Mouse (Mus musculus) NIH3T3 (cell line): ENCODE measurements around the gene Gusb.

Source experiments
- DNase-seq: peaks from one replicate; pipeline ENCODE4 v3.0.0-alpha.2; 2012; ENCODE audit warnings: low read depth

The Gusb gene

DNA sequence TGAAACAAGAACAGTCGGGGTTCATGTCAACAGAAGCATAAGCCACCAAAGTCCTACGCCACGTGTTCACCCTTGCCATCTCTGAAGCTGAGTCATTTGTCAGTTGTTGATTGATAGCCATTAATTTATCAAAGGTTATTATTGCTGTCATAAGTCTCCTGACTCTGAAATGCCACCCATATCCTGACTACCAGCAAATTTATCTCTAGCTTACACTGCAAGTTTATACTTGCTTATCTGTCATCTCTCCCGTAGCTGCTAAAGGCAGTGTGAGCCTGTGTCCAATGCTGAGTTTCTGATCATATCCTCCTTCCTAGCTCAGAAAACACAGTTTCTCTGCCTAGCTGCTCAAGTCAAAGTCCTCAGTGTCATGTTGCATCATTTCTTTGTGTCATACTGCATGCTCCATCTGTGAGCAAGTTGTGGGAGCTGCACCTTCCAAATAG, 28.0 kb downstream of the Gusb start:
- no peak for DNase-seq

GRCm38 (mm10) chr5:129974354-129974753, 28.5 kb downstream of the Gusb start:
- no peak for DNase-seq

DNA sequence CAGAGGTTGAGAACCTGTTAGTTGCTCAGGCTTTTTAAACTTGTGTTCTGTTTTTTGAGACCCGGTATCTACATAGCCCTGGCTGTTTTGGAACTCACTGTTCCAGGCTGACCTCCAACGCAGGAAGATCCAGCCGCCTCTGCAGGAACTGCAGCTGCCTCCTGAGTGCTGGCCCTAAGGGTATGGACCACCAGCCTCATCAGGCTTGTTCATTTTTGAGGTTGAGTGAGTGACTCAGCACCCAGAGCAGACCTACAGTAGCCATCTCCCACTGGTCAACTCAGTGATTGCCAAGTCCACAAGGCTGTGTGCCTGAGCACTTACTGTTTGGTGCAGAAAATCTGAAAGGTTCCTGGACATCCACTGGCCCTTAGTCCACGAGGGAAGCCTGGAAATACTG, 31.4 kb downstream of the Gusb start:
- DNase-seq, result peak; percentile 43

GRCm38 (mm10) chr5:129968417-129968816, 34.4 kb downstream of the Gusb start:
- DNase-seq, result no peak

DNA sequence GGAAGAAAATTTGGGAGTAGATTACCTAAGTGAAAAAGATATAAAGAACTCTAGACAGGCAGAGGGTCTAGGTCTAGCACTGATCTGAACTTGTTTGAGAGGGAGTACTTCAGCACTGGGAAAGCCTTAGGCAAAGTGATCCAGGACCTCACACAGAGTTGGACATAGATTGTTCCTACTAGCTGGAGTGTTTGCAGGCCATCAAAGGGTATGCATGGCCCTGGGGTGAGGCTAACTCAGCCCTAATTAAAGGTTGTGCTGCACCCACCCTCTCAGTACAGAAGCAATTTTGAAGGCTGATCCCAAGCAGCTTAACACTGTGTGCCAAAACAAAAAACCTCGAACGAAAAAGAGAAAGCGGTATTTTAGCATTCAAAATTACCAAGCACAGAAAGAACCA, 36.4 kb downstream of the Gusb start:
- DNase-seq, result no peak

GRCm38 (mm10) chr5:129963224-129963623, 39.6 kb downstream of the Gusb start:
- DNase-seq, result no peak

- no peak for DNase-seq
Measured at GRCm38 (mm10) chr5:129955792-129956191, 47.1 kb downstream of the Gusb start.

DNA sequence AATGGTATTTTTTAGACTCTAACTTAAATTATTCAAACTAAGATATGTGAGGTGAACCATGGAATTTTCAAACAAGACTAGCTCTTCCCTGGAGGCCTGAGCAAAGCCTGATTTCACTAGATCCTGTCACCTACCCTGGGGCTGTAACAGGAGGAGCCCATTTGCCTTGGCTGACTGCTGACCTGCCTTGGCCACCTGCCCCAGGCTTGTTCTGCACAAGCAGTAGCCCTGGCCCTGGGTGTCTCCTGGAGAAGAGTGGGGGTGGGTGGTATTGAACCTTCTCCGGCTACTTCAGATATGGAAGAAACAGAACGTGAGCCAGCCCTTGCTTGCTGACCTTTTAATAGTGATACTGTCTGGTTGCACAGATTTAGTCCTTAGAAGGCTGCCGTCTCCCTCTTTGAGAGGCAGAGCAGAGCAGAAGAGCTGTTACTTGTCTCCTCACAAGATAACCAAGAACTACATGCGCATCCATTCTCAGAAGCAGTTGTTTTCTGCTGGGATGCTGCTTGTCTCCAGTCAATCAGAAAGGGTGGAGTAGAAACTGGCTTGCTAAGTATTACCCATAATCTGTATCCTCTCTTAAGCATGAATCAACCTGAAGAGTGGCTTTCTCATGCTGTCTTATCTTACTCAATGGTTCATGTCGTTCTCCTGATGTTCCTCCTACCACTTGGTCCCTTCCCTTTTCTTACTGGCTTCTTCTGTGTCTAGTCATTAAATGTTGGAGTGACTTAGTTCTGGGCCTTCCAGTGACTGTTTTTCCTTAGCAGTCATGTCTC, 48.2 kb downstream of the Gusb start:
- DNase-seq, result peak; percentile 16

DNA sequence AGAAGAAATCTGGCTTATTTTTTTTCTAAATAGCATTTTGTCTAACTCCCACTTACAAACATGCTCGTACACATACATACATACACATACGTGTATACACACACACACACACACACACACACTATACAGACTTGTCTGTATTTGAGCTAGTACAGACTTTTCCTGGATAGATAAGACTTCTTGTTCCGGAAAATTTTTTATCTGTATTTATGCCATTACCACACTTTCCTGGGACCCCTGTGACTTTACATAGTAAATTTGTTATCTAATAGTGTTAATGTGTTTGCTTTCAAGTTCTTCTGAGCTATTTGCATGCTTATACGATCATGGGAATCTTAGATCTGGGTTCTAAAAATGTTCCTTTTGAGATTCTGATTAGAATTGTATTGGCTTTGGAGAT, 50.7 kb downstream of the Gusb start:
- DNase-seq, result no peak

DNA sequence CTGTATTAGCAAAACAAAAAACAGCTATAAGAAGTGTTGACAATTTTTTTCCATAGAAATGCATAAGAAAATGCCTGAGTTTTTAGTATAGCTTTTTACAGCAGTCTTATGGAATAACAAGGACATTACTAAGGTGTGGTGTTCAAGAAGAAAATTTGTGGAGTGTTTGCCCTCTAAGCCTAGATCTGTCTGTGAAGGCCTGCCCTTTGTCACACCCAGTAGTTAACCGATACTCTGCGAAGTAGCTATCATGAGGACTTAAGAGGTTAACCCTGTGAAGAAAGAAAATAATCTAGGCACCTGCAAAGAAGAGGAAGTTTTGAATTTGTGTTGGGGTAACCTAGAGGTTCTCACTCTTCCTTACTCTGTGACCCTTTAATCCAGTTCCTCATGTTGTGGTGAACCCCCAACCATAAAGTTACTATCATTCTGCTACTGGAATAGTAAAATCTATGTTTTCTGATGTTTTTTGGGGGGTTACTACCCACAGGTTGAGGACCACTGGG, 55.3 kb downstream of the Gusb start:
- no peak for DNase-seq

DNA sequence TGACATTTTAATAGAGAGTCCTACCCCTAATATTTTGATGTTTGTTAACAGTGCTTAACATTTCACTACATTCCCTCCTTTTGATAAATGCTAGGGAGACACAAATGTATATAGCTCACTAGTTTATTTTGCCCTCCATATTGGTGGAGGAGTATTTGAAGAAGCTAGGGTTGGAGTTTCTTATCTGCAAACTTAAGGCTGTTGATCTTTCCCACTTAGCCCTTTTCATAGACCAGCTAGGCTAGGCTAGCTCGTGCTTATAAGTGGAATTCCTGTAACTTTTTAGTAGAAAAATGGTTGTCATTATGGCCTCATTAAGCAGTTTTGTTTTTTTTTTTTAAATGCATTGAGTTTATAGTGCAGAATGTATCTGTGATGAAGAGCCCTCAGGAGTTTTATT, 59.4 kb downstream of the Gusb start:
- DNase-seq, result no peak

DNA sequence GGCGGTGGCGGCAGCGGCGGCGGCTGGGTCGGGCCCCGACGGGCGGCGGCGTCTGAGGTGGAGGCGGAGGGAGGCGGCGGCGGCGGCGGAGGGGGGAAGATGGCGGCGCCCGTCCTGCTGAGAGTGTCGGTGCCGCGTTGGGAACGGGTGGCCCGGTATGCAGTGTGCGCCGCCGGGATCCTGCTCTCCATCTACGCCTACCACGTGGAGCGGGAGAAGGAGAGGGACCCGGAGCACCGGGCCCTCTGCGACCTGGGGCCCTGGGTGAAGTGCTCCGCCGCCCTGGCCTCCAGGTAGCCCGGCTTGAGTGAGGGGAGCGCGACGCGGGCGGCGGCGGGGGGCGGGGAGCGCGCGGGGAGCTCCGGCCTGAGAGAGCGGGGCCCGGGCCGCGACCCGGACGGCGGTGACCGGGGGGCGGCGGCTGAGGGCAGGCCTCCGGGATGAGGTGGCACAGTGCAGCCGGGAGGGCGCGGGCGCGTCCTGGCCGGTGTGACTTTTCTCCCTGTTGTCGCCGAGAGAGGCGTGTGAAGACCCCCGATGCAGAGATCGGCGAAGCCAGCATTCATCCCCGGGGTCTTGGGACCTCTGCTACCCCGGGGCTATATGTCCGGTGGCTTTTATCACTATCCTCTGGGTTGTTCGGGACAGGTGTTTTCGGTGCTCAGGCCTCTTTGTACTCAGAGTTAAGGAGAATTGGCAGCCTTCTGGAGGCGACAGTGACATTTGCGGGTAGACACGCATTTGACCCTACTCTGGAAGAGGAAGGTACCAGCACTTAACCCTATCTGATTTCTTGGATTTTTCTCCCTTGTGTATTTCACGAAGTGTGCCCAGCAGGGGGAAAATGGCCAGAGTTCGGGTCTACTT, 60.5 kb downstream of the Gusb start:
- DNase-seq, result peak; percentile 24

DNA sequence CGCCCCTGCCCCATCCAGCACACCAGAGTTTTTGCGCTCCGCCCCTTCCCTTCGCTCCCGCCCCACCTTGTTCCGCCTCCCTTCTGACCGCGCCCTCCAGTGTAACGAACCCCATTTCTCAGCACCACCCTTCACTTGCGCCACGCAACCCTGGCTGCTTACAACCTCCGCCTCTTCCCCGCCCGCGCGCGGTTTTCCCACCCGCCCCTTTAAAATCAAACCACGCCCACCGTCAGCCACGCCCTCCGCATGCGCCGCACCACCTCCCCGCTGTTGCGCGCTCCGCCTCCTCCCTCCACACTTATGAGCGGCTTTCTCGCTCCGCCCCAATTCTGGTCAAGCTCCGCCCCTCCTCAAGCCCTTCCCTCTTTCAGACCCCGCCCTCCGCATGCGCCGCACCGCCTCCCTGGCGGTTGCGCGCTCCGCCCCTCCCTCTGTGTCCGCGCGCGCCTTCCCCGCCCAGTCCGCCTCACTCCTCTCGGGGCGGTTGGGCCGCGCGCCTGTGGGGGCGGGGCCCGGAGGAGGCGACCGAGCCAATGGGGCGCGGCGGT, 61.3 kb downstream of the Gusb start, which contains the start of gene Vkorc1l1:
TSS of gene Vkorc1l1 (plus strand) at position 476 of the 551 bp plus-strand sequence.
- peak; percentile 99 for DNase-seq

DNA sequence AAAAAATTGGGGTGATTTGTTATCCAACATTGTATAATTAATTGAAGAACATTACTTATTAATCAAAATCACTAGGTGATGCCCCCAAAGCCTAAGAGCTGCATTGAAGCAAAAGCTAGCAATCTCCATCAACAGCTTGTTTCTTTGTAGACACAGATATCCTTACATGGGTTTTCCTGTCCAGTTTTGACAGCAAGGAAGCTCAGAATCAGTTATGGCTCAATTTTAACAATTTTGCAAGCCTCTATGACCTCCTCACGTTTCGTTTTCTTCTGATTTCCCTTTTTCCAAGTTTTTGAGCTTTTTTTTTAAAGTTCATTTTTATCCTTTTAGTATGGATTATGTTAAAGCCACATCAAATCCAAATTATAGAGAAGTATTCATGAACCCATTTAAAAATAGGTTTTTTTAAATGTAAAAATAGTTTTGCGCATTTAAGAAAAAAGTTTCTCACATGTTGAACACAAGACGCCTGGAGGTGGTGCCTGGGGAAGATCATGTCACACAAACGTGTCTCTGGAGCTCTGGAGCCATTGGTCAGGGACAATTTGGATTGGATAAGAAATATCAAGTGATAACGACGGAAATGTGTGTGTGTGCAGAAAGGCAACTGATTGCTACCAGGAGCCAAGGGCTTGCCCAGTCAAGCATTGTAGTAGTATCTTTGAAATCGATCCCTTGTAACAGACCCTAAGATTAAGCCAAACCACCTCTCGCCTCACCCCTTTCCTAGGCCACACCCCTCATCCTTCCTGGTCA, 61.9 kb downstream of the Gusb start:
- peak; percentile 30 for DNase-seq

GRCm38 (mm10) chr5:129940281-129940680, 62.6 kb downstream of the Gusb start:
- DNase-seq, result no peak
